Comparison of ENCODE assay signal across 8 mouse cellular contexts in the genomic region with DNA sequence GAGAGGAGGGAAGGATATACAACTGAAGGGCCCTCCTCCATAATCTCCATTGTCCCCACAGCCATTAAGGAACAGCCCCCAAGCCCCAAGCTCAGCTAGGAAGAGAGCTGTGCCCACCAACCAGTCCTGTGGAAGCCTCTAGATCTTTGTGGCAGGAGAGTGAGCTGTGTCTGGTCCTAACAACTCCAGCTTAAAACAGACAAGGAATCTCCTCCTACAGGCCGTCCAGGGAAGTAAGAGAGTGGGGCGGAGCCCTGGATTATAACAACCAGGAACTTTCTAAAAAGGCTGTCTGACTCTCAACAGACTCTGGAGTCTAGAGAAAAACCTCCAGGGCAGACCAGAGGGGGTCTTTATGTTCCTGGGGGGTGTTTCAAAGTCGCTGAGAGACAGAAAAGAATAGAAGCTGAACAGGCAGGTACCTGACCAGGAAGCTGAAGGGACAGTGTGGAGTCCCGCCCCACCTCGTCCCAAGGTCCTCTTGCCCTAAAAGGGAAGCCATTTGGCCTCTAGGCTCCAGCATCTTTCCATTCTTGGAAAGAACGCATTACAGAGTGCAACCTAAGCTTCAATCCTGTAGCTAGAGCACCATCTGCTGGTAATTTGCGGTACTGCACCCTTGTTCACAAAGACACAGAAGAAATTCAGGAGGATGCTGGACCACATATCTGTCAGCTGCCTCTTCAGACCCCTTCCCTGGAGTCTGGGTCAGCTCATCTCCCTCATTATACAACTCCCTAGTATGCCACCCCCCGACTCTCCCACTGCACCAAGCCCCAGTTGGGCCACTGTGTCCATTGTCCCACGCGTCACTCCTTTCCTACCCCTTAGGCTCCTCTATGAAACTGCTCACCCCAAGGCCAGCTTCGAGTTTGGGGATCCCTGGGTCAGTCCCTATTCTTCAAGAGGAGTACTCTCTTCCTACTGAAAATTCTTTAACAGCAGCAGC. TPM values are rescaled to one million over a fixed set of nuclear protein-coding genes. Genes with fewer than 3 reads are reported as not detected.
A peak's percentile ranks its signal among the peaks of the same experiment; 100 is the strongest.
DNase-seq lines count a peak whose midpoint lies in the region; ATAC-seq and TF ChIP-seq lines count a peak whose summit lies in the region.

No protein-coding gene starts in this region.

- no peaks in the 10 kb centered on the region for H3K79me2 ChIP-seq in C2C12 (ENCODE audit: control insufficient read depth, insufficient read depth)

- no peak for TF ChIP-seq EP300 in heart, postnatal 0 days (IDR thresholded peaks at IDR 0.05; ENCODE audit: low read depth)
- no peak for TF ChIP-seq EP300 in liver, embryonic 14.5 days (IDR thresholded peaks at IDR 0.05; ENCODE audit: low read depth)

- DNase-seq in adrenal gland, postnatal 10 days = peak; percentile 90
- peak; percentile 87 for DNase-seq in embryonic facial prominence, embryonic 10.5 days (ENCODE audit: low spot score)
- peak; percentile 57 for DNase-seq in heart, postnatal 0 days (ENCODE audit: low spot score)
- DNase-seq in kidney, postnatal 25 days = peak; percentile 71 to 95
- DNase-seq in liver, embryonic 14.5 days (ENCODE audit: low read depth in 3 of 3, low spot score in 3 of 3) = peak; percentile 45 to 62 (median 54)
- DNase-seq in thymus, adult 2 months = peak; percentile 76

- H3K27me3 ChIP-seq in C2C12 (ENCODE audit: control insufficient read depth, insufficient read depth, insufficient read length) = no peaks in the 10 kb centered on the region
- H3K27me3 ChIP-seq in embryonic facial prominence, embryonic 10.5 days (replicated peaks; ENCODE audit: low read depth, poor library complexity, severe bottlenecking) = no peaks in the 10 kb centered on the region
- no peaks in the 10 kb centered on the region for H3K27me3 ChIP-seq in heart, postnatal 0 days (ENCODE audit: control insufficient read depth, insufficient read depth, low read length)
- no peaks in the 10 kb centered on the region for H3K27me3 ChIP-seq in liver, embryonic 14.5 days (ENCODE audit: control insufficient read depth, insufficient read depth, low read length)
- H3K27me3 ChIP-seq in neural tube, embryonic 14.5 days (ENCODE audit: control insufficient read depth, insufficient read depth, low read length) = no peaks in the 10 kb centered on the region
- H3K27me3 ChIP-seq in thymus, adult 2 months (ENCODE audit: control insufficient read depth, insufficient read depth, low read length) = no peaks in the 10 kb centered on the region

- H3K79me3 ChIP-seq in C2C12 (ENCODE audit: low read depth) = no peaks in the 10 kb centered on the region

- peaks cover 14% of the 10 kb centered on the region; the same call in 1 of the 2 replicates for H3K4me1 ChIP-seq in embryonic facial prominence, embryonic 10.5 days
- H3K4me1 ChIP-seq in heart, postnatal 0 days (ENCODE audit: control insufficient read depth, insufficient read depth) = no peaks in the 10 kb centered on the region
- H3K4me1 ChIP-seq in liver, embryonic 14.5 days (replicated peaks; ENCODE audit: control insufficient read depth in 2 of 2, insufficient read depth in 2 of 2, low read length in 1 of 2) = no peaks in the 10 kb centered on the region
- H3K4me1 ChIP-seq in neural tube, embryonic 14.5 days (ENCODE audit: control insufficient read depth, insufficient read depth, low read length) = no peaks in the 10 kb centered on the region
- H3K4me1 ChIP-seq in thymus, adult 2 months (replicated peaks; ENCODE audit: control insufficient read depth, insufficient read depth, low read length) = no peaks in the 10 kb centered on the region

- H3ac ChIP-seq in C2C12 (ENCODE audit: control insufficient read depth, insufficient read length, low read depth) = no peak overlapping the region

- no peak overlapping the region for H3K9ac ChIP-seq in heart, postnatal 0 days (replicated peaks; ENCODE audit: low read depth, low read length)
- no peak overlapping the region for H3K9ac ChIP-seq in liver, embryonic 14.5 days (replicated peaks)
- no peak overlapping the region for H3K9ac ChIP-seq in neural tube, embryonic 14.5 days (replicated peaks; ENCODE audit: low read depth, low read length)

- peak; percentile 75 for TF ChIP-seq CTCF in C2C12 (IDR thresholded peaks at IDR 0.05; ENCODE audit: control insufficient read depth, insufficient read depth, insufficient read length)
- peak; percentile 99 for TF ChIP-seq CTCF in heart, postnatal 0 days (IDR thresholded peaks at IDR 0.05; ENCODE audit: low read depth)
- peak; percentile 97 for TF ChIP-seq CTCF in liver, embryonic 14.5 days (IDR thresholded peaks at IDR 0.05; ENCODE audit: low read depth)
- TF ChIP-seq CTCF in thymus, adult 2 months (IDR thresholded peaks at IDR 0.05; ENCODE audit: borderline replicate concordance, control insufficient read depth, extremely low read depth, insufficient read depth, low read length, poor library complexity) = peak; percentile 21; the same call in 1 of the 2 replicates

- no peak overlapping the region for H3K4me2 ChIP-seq in heart, postnatal 0 days (ENCODE audit: low read depth, low read length)
- no peak overlapping the region for H3K4me2 ChIP-seq in liver, embryonic 14.5 days (ENCODE audit: low read depth)
- H3K4me2 ChIP-seq in neural tube, embryonic 14.5 days (ENCODE audit: low read depth, low read length) = no peak overlapping the region

- ATAC-seq in heart, postnatal 0 days (ENCODE audit: insufficient read depth, low read depth) = peak; percentile 45; the same call in 1 of the 2 replicates
- ATAC-seq in liver, embryonic 14.5 days (ENCODE audit: insufficient read depth) = no peak
- ATAC-seq in neural tube, embryonic 14.5 days (ENCODE audit: low read depth) = peak; percentile 54

- H3K9me3 ChIP-seq in embryonic facial prominence, embryonic 10.5 days = no peaks in the 10 kb centered on the region
- no peaks in the 10 kb centered on the region for H3K9me3 ChIP-seq in heart, postnatal 0 days (replicated peaks; ENCODE audit: control insufficient read depth, low read length)
- no peaks in the 10 kb centered on the region for H3K9me3 ChIP-seq in liver, embryonic 14.5 days (ENCODE audit: control insufficient read depth, low read length)
- no peaks in the 10 kb centered on the region for H3K9me3 ChIP-seq in neural tube, embryonic 14.5 days (ENCODE audit: control insufficient read depth, low read length)

- TF ChIP-seq POLR2A in thymus, adult 2 months (IDR thresholded peaks at IDR 0.05; ENCODE audit: control insufficient read depth, extremely low read depth, insufficient read depth, low read length, poor library complexity) = no peak

- peak overlapping the region; percentile 24; the same call in 1 of the 2 replicates for H3K27ac ChIP-seq in embryonic facial prominence, embryonic 10.5 days (replicated peaks)
- no peak overlapping the region for H3K27ac ChIP-seq in heart, postnatal 0 days (ENCODE audit: low read depth)
- H3K27ac ChIP-seq in liver, embryonic 14.5 days = no peak overlapping the region
- no peak overlapping the region for H3K27ac ChIP-seq in neural tube, embryonic 14.5 days (ENCODE audit: low read depth, low read length)
- H3K27ac ChIP-seq in thymus, adult 2 months (ENCODE audit: control insufficient read depth, insufficient read depth, low read length) = no peak overlapping the region

- no peaks in the 10 kb centered on the region for H3K36me3 ChIP-seq in C2C12 (ENCODE audit: control insufficient read depth, insufficient read depth)
- no peaks in the 10 kb centered on the region for H3K36me3 ChIP-seq in embryonic facial prominence, embryonic 10.5 days (replicated peaks)
- H3K36me3 ChIP-seq in heart, postnatal 0 days (replicated peaks; ENCODE audit: control insufficient read depth, insufficient read depth, low read length) = no peaks in the 10 kb centered on the region
- no peaks in the 10 kb centered on the region for H3K36me3 ChIP-seq in liver, embryonic 14.5 days (replicated peaks; ENCODE audit: control insufficient read depth, insufficient read depth, low read depth)
- no peaks in the 10 kb centered on the region for H3K36me3 ChIP-seq in neural tube, embryonic 14.5 days (ENCODE audit: control insufficient read depth, insufficient read depth, low read length)
- no peaks in the 10 kb centered on the region for H3K36me3 ChIP-seq in thymus, adult 2 months (ENCODE audit: control insufficient read depth, insufficient read depth, low read length)

- WGBS in embryonic facial prominence, embryonic 10.5 days = 23% methylated on average over 11 of the region's 11 CpGs
- 19% methylated on average over 11 of the region's 11 CpGs for WGBS in heart, postnatal 0 days
- 20% methylated on average over 11 of the region's 11 CpGs for WGBS in liver, embryonic 14.5 days (ENCODE audit: insufficient replicate concordance)
- 21% methylated on average over 11 of the region's 11 CpGs for WGBS in neural tube, embryonic 14.5 days
- 28% methylated on average over 11 of the region's 11 CpGs for WGBS in thymus, adult 2 months

- no peak overlapping the region for H3K4me3 ChIP-seq in C2C12 (ENCODE audit: insufficient read depth, poor library complexity, severe bottlenecking)
- H3K4me3 ChIP-seq in embryonic facial prominence, embryonic 10.5 days = no peak overlapping the region
- H3K4me3 ChIP-seq in heart, postnatal 0 days (ENCODE audit: low read depth, low read length) = no peak overlapping the region
- no peak overlapping the region for H3K4me3 ChIP-seq in liver, embryonic 14.5 days (ENCODE audit: insufficient read depth in 1 of 2, low read depth in 2 of 2, low read length in 2 of 2)
- H3K4me3 ChIP-seq in neural tube, embryonic 14.5 days (ENCODE audit: low read depth, low read length) = no peak overlapping the region
- H3K4me3 ChIP-seq in thymus, adult 2 months (ENCODE audit: control insufficient read depth, insufficient read depth, low read length) = no peak overlapping the region

RNA-seq across cellular contexts. Expression of a gene that starts 12.2 kb away (rescaled TPM):
- polyA plus RNA-seq in C2C12 (2012; fragmentation: generic; extraction: Trizol) = not detected
- not detected for total RNA-seq in adrenal gland, postnatal 10 days (2021)
- not detected in 2 replicates for polyA plus RNA-seq in embryonic facial prominence, embryonic 10.5 days (2016; fragmentation: Nextera tagmentation; extraction: Ambion mirVana)
- not detected in 2 replicates for total RNA-seq in heart, postnatal 0 days (2014; rRNA removed; ENCODE audit: low replicate concordance)
- polyA plus RNA-seq in heart, postnatal 0 days (2015; fragmentation: Nextera tagmentation; extraction: Ambion mirVana) = not detected in 2 replicates
- not detected in 2 replicates for polyA plus RNA-seq in liver, embryonic 14.5 days (2012; rRNA removed)
- polyA plus RNA-seq in liver, embryonic 14.5 days (2014; fragmentation: Nextera tagmentation; extraction: Ambion mirVana) = not detected in 2 replicates
- polyA plus RNA-seq in neural tube, embryonic 14.5 days (2014; fragmentation: Nextera tagmentation; extraction: Ambion mirVana) = not detected in 2 replicates
- 0.31 and 0.97 TPM in 2 replicates for polyA plus RNA-seq in thymus, adult 2 months (2012; rRNA removed)

RNA-seq across cellular contexts. Expression of a gene that starts 21.0 kb away (rescaled TPM):
- 0.04 TPM for polyA plus RNA-seq in C2C12 (2012; fragmentation: generic; extraction: Trizol)
- not detected for total RNA-seq in adrenal gland, postnatal 10 days (2021)
- polyA plus RNA-seq in embryonic facial prominence, embryonic 10.5 days (2016; fragmentation: Nextera tagmentation; extraction: Ambion mirVana) = 0.28 and 0.67 TPM in 2 replicates
- total RNA-seq in heart, postnatal 0 days (2014; rRNA removed; ENCODE audit: low replicate concordance) = 2.2 TPM in 1 of 2 replicates, not detected in the other
- 0.14 and 0.32 TPM in 2 replicates for polyA plus RNA-seq in heart, postnatal 0 days (2015; fragmentation: Nextera tagmentation; extraction: Ambion mirVana)
- 0.11 and 0.15 TPM in 2 replicates for polyA plus RNA-seq in liver, embryonic 14.5 days (2012; rRNA removed)
- 0.18 and 0.20 TPM in 2 replicates for polyA plus RNA-seq in liver, embryonic 14.5 days (2014; fragmentation: Nextera tagmentation; extraction: Ambion mirVana)
- polyA plus RNA-seq in neural tube, embryonic 14.5 days (2014; fragmentation: Nextera tagmentation; extraction: Ambion mirVana) = 0.22 TPM in 1 of 2 replicates, not detected in the other
- polyA plus RNA-seq in thymus, adult 2 months (2012; rRNA removed) = 238 and 276 TPM in 2 replicates

RNA-seq across cellular contexts. Expression of a gene that starts 33.2 kb away (rescaled TPM):
- 0.21 TPM for polyA plus RNA-seq in C2C12 (2012; fragmentation: generic; extraction: Trizol)
- not detected for total RNA-seq in adrenal gland, postnatal 10 days (2021)
- not detected in 2 replicates for polyA plus RNA-seq in embryonic facial prominence, embryonic 10.5 days (2016; fragmentation: Nextera tagmentation; extraction: Ambion mirVana)
- total RNA-seq in heart, postnatal 0 days (2014; rRNA removed; ENCODE audit: low replicate concordance) = not detected in 2 replicates
- polyA plus RNA-seq in heart, postnatal 0 days (2015; fragmentation: Nextera tagmentation; extraction: Ambion mirVana) = not detected in 2 replicates
- not detected in 2 replicates for polyA plus RNA-seq in liver, embryonic 14.5 days (2012; rRNA removed)
- not detected in 2 replicates for polyA plus RNA-seq in liver, embryonic 14.5 days (2014; fragmentation: Nextera tagmentation; extraction: Ambion mirVana)
- not detected in 2 replicates for polyA plus RNA-seq in neural tube, embryonic 14.5 days (2014; fragmentation: Nextera tagmentation; extraction: Ambion mirVana)
- 4.1 and 4.8 TPM in 2 replicates for polyA plus RNA-seq in thymus, adult 2 months (2012; rRNA removed)

RNA-seq across cellular contexts. Expression of a gene that starts 37.8 kb away (rescaled TPM):
- polyA plus RNA-seq in C2C12 (2012; fragmentation: generic; extraction: Trizol) = 1,136 TPM
- 1,000 to 10,000 TPM in 1 of 2 experiments, 100 to 1,000 TPM in 1; 930 to 1,143 TPM for total RNA-seq in adrenal gland, postnatal 10 days (2021)
- 1,675 and 1,681 TPM in 2 replicates for polyA plus RNA-seq in embryonic facial prominence, embryonic 10.5 days (2016; fragmentation: Nextera tagmentation; extraction: Ambion mirVana)
- 64.1 and 105 TPM in 2 replicates for total RNA-seq in heart, postnatal 0 days (2014; rRNA removed; ENCODE audit: low replicate concordance)
- polyA plus RNA-seq in heart, postnatal 0 days (2015; fragmentation: Nextera tagmentation; extraction: Ambion mirVana) = 1,927 and 2,123 TPM in 2 replicates
- 96.0 and 191 TPM in 2 replicates for polyA plus RNA-seq in liver, embryonic 14.5 days (2012; rRNA removed)
- 1,798 and 1,809 TPM in 2 replicates for polyA plus RNA-seq in liver, embryonic 14.5 days (2014; fragmentation: Nextera tagmentation; extraction: Ambion mirVana)
- polyA plus RNA-seq in neural tube, embryonic 14.5 days (2014; fragmentation: Nextera tagmentation; extraction: Ambion mirVana) = 1,262 and 1,333 TPM in 2 replicates
- 117 and 131 TPM in 2 replicates for polyA plus RNA-seq in thymus, adult 2 months (2012; rRNA removed)

RNA-seq across cellular contexts. Expression of a gene that starts 52.3 kb away (rescaled TPM):
- polyA plus RNA-seq in C2C12 (2012; fragmentation: generic; extraction: Trizol) = not detected
- total RNA-seq in adrenal gland, postnatal 10 days (2021) = not detected
- 0.37 TPM in 1 of 2 replicates, not detected in the other for polyA plus RNA-seq in embryonic facial prominence, embryonic 10.5 days (2016; fragmentation: Nextera tagmentation; extraction: Ambion mirVana)
- total RNA-seq in heart, postnatal 0 days (2014; rRNA removed; ENCODE audit: low replicate concordance) = not detected in 2 replicates
- not detected in 2 replicates for polyA plus RNA-seq in heart, postnatal 0 days (2015; fragmentation: Nextera tagmentation; extraction: Ambion mirVana)
- polyA plus RNA-seq in liver, embryonic 14.5 days (2012; rRNA removed) = not detected in 2 replicates
- not detected in 2 replicates for polyA plus RNA-seq in liver, embryonic 14.5 days (2014; fragmentation: Nextera tagmentation; extraction: Ambion mirVana)
- polyA plus RNA-seq in neural tube, embryonic 14.5 days (2014; fragmentation: Nextera tagmentation; extraction: Ambion mirVana) = not detected in 2 replicates
- polyA plus RNA-seq in thymus, adult 2 months (2012; rRNA removed) = 2.0 and 2.4 TPM in 2 replicates

Comparison
In these comparisons a context has a peak if more than half of its experiments do, and no peak if none do; other contexts are left out.
1. CTCF ChIP-seq: peak in every context shown above with its lines; median percentile 99 in heart, postnatal 0 days; 97 in liver, embryonic 14.5 days; 75 in C2C12; 21 in thymus, adult 2 months.
2. RNA of a gene that starts 21.0 kb away (polyA plus RNA-seq): 238 to 276 TPM in thymus, adult 2 months; 0.28 to 0.67 TPM in embryonic facial prominence, embryonic 10.5 days, 0.11 to 0.20 TPM in liver, embryonic 14.5 days, 0.14 to 0.32 TPM in heart, postnatal 0 days, 0.22 TPM in neural tube, embryonic 14.5 days and 0.04 TPM in C2C12 (single experiment); every median in the first group is over 100 times any median in the second.
3. Peak in every context shown above with its lines, with median percentiles within 50 percentile points of each other: DNase-seq.